ENCODE assay signal across 9 mouse cellular contexts in genomic region chr10:28485574-28485973, GRCm38 (mm10).
DNase-seq lines count a peak whose midpoint lies in the region; ATAC-seq lines count a peak whose summit lies in the region.
"Had no signal": no experiment of that assay in that cellular context is flagged by ENCODE, and none has a peak within 500 bp of the region (broad histone marks: within the 10 kb centered on the region; RNA-seq: fewer than 3 reads in every experiment).

No protein-coding gene starts in this region.

- H3K27me3 ChIP-seq in heart, embryonic 15.5 days = no peaks in the 10 kb centered on the region
- H3K27me3 ChIP-seq in hindbrain, embryonic 11.5 days (ENCODE audit: control insufficient read depth, insufficient read depth, low read length) = no peaks in the 10 kb centered on the region
- no peaks in the 10 kb centered on the region for H3K27me3 ChIP-seq in midbrain, embryonic 12.5 days
- H3K27me3 ChIP-seq: limb, embryonic 15.5 days had no signal

- H3K4me1 ChIP-seq in heart, embryonic 15.5 days (replicated peaks) = no peaks in the 10 kb centered on the region
- H3K4me1 ChIP-seq in hindbrain, embryonic 11.5 days (replicated peaks; ENCODE audit: control insufficient read depth, insufficient read depth, low read length) = no peaks in the 10 kb centered on the region
- H3K4me1 ChIP-seq in midbrain, embryonic 12.5 days = no peaks in the 10 kb centered on the region
- H3K4me1 ChIP-seq: limb, embryonic 15.5 days had no signal

- 27% methylated on average over 3 of the region's 3 CpGs for WGBS in heart, embryonic 15.5 days
- 32% methylated on average over 3 of the region's 3 CpGs for WGBS in hindbrain, embryonic 11.5 days
- WGBS in midbrain, embryonic 12.5 days = 29% methylated on average over 3 of the region's 3 CpGs

- no peak for DNase-seq in heart, postnatal 25 days (ENCODE audit: low spot score)
- DNase-seq in R1 (ENCODE audit: low read depth, low spot score) = peak; percentile 34
- peak; percentile 32 to 57 for DNase-seq in cerebellum, postnatal 4 days (ENCODE audit: low spot score in 2 of 2)
- peak; percentile 41 for DNase-seq in hindbrain, embryonic 11.5 days (ENCODE audit: low spot score)
- DNase-seq in left cerebral cortex, adult 11 months (ENCODE audit: low spot score) = peak; percentile 32
- peak; percentile 4 for DNase-seq in testis, postnatal 14 days (ENCODE audit: low spot score)

- no peak overlapping the region for H3K4me3 ChIP-seq in heart, embryonic 15.5 days
- no peak overlapping the region for H3K4me3 ChIP-seq in hindbrain, embryonic 11.5 days (ENCODE audit: low read depth, low read length)
- H3K4me3 ChIP-seq in midbrain, embryonic 12.5 days = no peak overlapping the region
- H3K4me3 ChIP-seq: limb, embryonic 15.5 days had no signal

- no peak overlapping the region for H3K9ac ChIP-seq in heart, embryonic 15.5 days
- no peak overlapping the region for H3K9ac ChIP-seq in hindbrain, embryonic 11.5 days (ENCODE audit: low read depth, low read length)
- no peak overlapping the region for H3K9ac ChIP-seq in midbrain, embryonic 12.5 days (replicated peaks)
- H3K9ac ChIP-seq: limb, embryonic 15.5 days had no signal

- no peak overlapping the region; the same call in 1 of the 2 replicates for H3K27ac ChIP-seq in heart, embryonic 15.5 days
- H3K27ac ChIP-seq in hindbrain, embryonic 11.5 days (ENCODE audit: low read depth, low read length) = no peak overlapping the region
- H3K27ac ChIP-seq in midbrain, embryonic 12.5 days (replicated peaks) = no peak overlapping the region
- H3K27ac ChIP-seq: limb, embryonic 15.5 days had no signal

- no peak overlapping the region for H3K4me2 ChIP-seq in heart, embryonic 15.5 days
- H3K4me2 ChIP-seq in hindbrain, embryonic 11.5 days (replicated peaks; ENCODE audit: low read depth, low read length) = no peak overlapping the region
- no peak overlapping the region for H3K4me2 ChIP-seq in midbrain, embryonic 12.5 days (replicated peaks)
- H3K4me2 ChIP-seq: limb, embryonic 15.5 days had no signal

- intact Hi-C loops in heart, postnatal 25 days (cut with DNase I) = loop anchor here (1.0 to 2.0 kb wide), 2 partner anchors 245 to 359 kb away; no protein-coding TSS in a partner anchor

- H3K9me3 ChIP-seq in heart, embryonic 15.5 days (replicated peaks) = no peaks in the 10 kb centered on the region
- no peaks in the 10 kb centered on the region for H3K9me3 ChIP-seq in hindbrain, embryonic 11.5 days (ENCODE audit: control insufficient read depth, low read length)
- H3K9me3 ChIP-seq in midbrain, embryonic 12.5 days = no peaks in the 10 kb centered on the region
- H3K9me3 ChIP-seq: limb, embryonic 15.5 days had no signal

- no peaks in the 10 kb centered on the region for H3K36me3 ChIP-seq in heart, embryonic 15.5 days
- H3K36me3 ChIP-seq in hindbrain, embryonic 11.5 days (ENCODE audit: control insufficient read depth, insufficient read depth, low read length) = no peaks in the 10 kb centered on the region
- H3K36me3 ChIP-seq in midbrain, embryonic 12.5 days = no peaks in the 10 kb centered on the region
- H3K36me3 ChIP-seq: limb, embryonic 15.5 days had no signal

- ATAC-seq in heart, embryonic 15.5 days (replicated peaks; ENCODE audit: insufficient number of reproducible peaks, insufficient read depth, low FRiP score, low read depth) = 0 out of 2 replicates have a peak, but pooled peaks have one; percentile 27
- ATAC-seq in hindbrain, embryonic 11.5 days (ENCODE audit: low FRiP score) = peak; percentile 70
- peak; percentile 82 for ATAC-seq in midbrain, embryonic 12.5 days (ENCODE audit: low FRiP score, low read depth)

Comparison
In these comparisons a context has a peak if more than half of its experiments do, and no peak if none do; other contexts are left out.
1. ATAC-seq: peak in every context shown above with its lines; median percentile 82 in midbrain, embryonic 12.5 days; 70 in hindbrain, embryonic 11.5 days; 27 in heart, embryonic 15.5 days.